Mouse (Mus musculus): ENCODE measurements around the gene Cers5. TPM values are rescaled to one million over a fixed set of nuclear protein-coding genes. Genes with fewer than 3 reads are reported as not detected.
A peak's percentile ranks its signal among the peaks of the same experiment; 100 is the strongest.

Gene Cers5
- polyA plus RNA-seq, 1 experiment from 2014 or later = 78.0 TPM

DNA sequence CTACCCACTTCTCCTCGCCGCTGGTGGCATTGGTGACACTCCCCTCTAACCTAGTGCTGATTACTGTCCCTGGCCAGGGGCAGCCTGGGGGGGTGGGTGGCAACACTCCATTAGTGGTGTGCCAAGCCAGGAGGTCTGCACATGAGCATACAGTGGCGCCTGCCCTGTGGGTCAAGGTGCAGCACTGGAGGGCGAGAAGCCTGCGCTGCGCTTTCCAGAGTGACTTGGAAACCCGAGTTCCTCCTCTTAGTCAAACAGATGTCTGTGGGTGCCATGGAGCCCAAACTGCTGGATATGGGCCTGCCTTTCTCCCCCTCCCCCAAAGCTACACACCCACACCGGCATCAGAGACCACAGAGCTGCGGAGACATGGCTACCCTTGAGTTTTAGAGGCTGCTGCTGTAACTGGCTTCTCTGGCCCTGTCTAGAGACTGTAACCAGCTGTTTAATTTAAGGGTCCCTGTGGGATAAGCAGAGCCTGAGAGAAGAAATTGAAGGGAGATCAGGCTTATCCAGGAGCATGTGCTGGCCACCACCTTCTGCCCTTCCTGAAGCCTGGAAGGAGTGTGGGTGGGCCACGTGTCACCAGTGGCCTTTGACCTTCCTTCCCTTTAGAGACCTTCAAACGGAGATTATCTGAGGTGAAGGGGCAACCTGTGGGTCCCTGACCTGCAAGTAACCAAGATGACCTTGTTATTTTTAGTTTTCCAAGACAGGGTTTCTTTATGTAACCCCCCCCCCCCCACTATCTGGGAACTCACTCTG is 56.5 kb downstream of the Cers5 start:
- Histone ChIP-seq H3K4me2 (no peak overlapping the region), H3K9ac (replicated peaks) (no peak overlapping the region), H3K36me3 (peaks cover 76% of the 10 kb centered on the region), H3K27me3 (no peaks in the 10 kb centered on the region), H3K4me1 (replicated peaks) (peaks cover 7% of the 10 kb centered on the region), H3K9me3 (no peaks in the 10 kb centered on the region), H3K27ac (no peak overlapping the region), H3K4me3 (replicated peaks) (no peak overlapping the region)
- 70% methylated on average over 11 of the region's 11 CpGs for WGBS
- no peak for ATAC-seq (ENCODE audit: insufficient number of reproducible peaks, insufficient read depth, low FRiP score, low TSS enrichment, low read depth)

DNA sequence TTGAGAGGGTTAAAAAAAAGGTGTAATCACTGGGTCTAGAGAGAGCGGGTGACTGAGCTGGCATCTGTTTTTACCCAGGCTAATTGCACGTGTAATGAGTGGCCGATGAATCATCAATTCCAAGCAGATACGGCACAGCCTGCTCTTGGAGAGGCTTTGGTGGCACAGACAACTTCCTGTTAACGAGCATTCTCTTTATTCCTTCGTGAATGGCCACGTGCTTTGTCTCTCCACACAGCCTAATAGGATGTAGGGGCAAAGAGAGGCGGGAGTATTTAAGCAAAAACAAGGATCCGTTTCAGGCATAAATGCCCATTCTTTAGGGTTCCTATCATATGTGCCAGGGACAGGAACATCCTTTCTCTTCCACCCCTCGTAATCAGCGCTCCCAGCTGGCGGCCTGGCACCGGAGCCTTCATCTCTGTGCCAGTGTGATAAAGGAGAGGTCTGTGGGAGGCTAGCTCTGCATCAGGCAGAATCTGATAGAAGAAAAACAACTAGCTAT is 57.3 kb downstream of the Cers5 start:
- no peak for ATAC-seq (ENCODE audit: insufficient number of reproducible peaks, insufficient read depth, low FRiP score, low TSS enrichment, low read depth)

DNA sequence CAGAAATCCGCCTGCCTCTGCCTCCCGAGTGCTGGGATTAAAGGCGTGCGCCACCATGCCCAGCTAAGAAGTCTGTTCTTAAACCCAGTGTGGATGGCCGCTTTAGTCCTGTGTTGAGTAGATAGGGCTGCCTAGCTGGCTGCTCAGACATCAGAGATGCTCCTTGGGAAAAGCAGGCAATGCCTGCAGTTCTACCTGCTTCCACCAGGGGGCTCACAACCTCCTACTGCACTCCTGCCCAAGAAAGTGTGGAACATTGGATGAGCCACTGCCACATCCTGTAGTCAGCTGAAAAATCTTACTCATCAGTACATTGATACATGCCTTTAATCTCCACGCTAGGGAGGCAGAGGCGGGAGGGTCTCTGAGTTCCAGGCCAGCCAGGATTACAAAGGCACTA is 57.8 kb downstream of the Cers5 start:
- Histone ChIP-seq H3K9me3 (no peaks in the 10 kb centered on the region), H3K27ac (no peak overlapping the region), H3K36me3 (peaks cover 80% of the 10 kb centered on the region), H3K9ac (replicated peaks) (no peak overlapping the region), H3K27me3 (no peaks in the 10 kb centered on the region), H3K4me2 (no peak overlapping the region), H3K4me3 (replicated peaks) (no peak overlapping the region), H3K4me1 (replicated peaks) (peaks cover 7% of the 10 kb centered on the region)
- WGBS = 55% methylated on average over 7 of the region's 7 CpGs
- ATAC-seq (ENCODE audit: insufficient number of reproducible peaks, insufficient read depth, low FRiP score, low TSS enrichment, low read depth) = no peak

More for the DNA sequence above, 57.3 kb downstream of the Cers5 start:
- 80% methylated on average over 13 of the region's 13 CpGs for WGBS
- peaks cover 78% of the 10 kb centered on the region for H3K36me3 ChIP-seq
- no peaks in the 10 kb centered on the region for H3K27me3 ChIP-seq
- H3K9me3 ChIP-seq = no peaks in the 10 kb centered on the region
- H3K27ac ChIP-seq = no peak overlapping the region
- H3K4me1 ChIP-seq (replicated peaks) = peaks cover 7% of the 10 kb centered on the region
- no peak overlapping the region for H3K4me2 ChIP-seq
- H3K9ac ChIP-seq (replicated peaks) = no peak overlapping the region; the same call in 1 of the 2 replicates
- no peak overlapping the region for H3K4me3 ChIP-seq (replicated peaks)

DNA sequence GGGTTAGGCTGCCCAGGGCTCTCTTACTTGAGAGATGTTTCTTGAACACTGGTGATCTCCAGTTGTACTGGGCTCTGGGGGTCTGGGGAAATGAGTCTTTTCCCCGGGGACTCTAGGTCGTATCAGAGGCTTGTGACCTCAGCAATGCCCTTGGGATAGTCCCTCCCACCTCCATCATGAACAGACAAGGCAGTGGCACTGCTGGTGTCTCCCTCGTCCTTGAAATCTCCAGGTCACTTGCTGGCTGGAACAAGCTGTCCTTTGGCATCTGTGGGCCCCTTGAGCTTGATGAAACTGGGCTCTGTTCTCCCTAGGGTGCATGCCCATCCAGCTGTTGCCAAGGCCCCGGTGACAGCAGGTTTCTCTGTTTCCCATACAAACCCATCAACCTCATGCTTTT is 58.5 kb downstream of the Cers5 start:
- no peak overlapping the region for H3K27ac ChIP-seq
- no peaks in the 10 kb centered on the region for H3K27me3 ChIP-seq
- no peaks in the 10 kb centered on the region for H3K9me3 ChIP-seq
- H3K36me3 ChIP-seq = peaks cover 86% of the 10 kb centered on the region
- H3K9ac ChIP-seq (replicated peaks) = no peak overlapping the region
- WGBS = 77% methylated on average over 4 of the region's 4 CpGs
- H3K4me3 ChIP-seq (replicated peaks) = no peak overlapping the region
- ATAC-seq (ENCODE audit: insufficient number of reproducible peaks, insufficient read depth, low FRiP score, low TSS enrichment, low read depth) = no peak
- H3K4me1 ChIP-seq (replicated peaks) = peaks cover 7% of the 10 kb centered on the region
- no peak overlapping the region for H3K4me2 ChIP-seq

DNA sequence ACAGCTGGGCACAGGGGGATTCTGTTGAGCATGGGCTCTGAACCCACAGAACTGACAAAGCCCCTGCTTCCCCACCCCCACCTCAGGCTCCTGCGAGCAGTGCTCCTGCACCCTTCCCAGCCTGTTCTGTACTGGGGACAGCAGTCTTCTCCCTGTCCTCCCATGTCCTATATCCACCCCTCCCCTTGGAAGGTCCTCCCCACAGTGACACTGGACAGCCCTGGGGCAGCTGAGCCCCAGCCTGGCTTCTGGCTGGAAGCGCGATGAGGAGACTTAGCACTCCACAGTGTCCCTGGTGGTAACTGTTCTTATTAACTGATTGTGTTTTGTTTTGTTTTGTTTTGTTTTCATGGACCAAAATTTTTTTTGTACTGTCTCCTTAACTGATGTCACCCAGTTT is 59.1 kb downstream of the Cers5 start:
- H3K4me1 ChIP-seq (replicated peaks) = peaks cover 7% of the 10 kb centered on the region
- H3K9ac ChIP-seq (replicated peaks) = no peak overlapping the region
- no peak overlapping the region for H3K4me3 ChIP-seq (replicated peaks)
- WGBS = 81% methylated on average over 3 of the region's 3 CpGs
- no peak overlapping the region for H3K4me2 ChIP-seq
- no peaks in the 10 kb centered on the region for H3K9me3 ChIP-seq
- no peak overlapping the region for H3K27ac ChIP-seq
- ATAC-seq (ENCODE audit: insufficient number of reproducible peaks, insufficient read depth, low FRiP score, low TSS enrichment, low read depth) = no peak
- H3K27me3 ChIP-seq = no peaks in the 10 kb centered on the region
- peaks cover 86% of the 10 kb centered on the region for H3K36me3 ChIP-seq

DNA sequence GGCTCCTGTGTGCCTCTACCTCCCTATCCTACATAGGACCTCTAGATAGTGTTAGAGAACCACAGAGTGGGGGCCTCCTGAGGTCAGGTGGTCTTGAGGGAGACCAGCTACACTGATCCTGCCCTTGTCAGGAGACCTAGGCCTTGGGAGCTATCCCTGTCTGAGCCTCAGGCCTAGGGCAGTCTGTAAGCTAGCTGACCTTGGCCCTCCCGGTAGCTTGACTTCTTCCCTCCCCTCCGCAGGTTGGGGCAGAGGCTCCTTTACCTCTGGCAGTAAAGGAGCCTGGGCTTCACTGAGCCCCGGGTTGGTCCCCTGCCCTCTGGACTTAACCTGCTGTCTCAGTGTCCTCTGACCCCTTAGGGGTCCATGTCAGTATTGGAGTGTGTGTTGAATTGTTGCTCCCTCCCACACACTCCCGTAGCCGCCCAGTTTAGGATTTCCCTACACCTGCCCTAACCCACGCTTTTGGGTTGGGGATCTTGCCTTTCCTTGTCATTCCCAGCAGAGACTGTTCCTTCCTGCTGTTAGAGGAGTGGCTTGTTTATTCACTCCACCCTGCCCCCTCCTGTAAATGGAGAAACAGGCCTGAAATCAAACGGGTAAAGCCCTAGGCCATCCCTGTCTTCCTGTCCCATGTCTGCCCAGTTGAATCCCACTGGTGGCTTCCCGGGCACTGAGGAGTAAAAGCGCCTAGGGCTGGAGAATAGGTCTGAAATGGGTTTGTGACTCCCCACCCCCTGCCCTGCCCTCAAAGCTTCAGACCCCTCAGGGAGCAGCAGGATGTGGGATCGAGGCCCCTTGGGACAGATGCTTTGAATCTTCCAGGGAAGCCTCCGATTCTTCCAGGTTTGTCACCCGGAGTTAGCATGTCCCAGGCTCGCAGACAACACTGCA is 59.8 kb downstream of the Cers5 start:
- Histone ChIP-seq H3K4me1 (replicated peaks) (peaks cover 7% of the 10 kb centered on the region), H3K9me3 (no peaks in the 10 kb centered on the region), H3K36me3 (peaks cover 87% of the 10 kb centered on the region), H3K4me2 (no peak overlapping the region), H3K4me3 (replicated peaks) (no peak overlapping the region), H3K27me3 (no peaks in the 10 kb centered on the region), H3K27ac (no peak overlapping the region), H3K9ac (replicated peaks) (no peak overlapping the region)
- 72% methylated on average over 13 of the region's 13 CpGs for WGBS
- no peak for ATAC-seq (ENCODE audit: insufficient number of reproducible peaks, insufficient read depth, low FRiP score, low TSS enrichment, low read depth)

DNA sequence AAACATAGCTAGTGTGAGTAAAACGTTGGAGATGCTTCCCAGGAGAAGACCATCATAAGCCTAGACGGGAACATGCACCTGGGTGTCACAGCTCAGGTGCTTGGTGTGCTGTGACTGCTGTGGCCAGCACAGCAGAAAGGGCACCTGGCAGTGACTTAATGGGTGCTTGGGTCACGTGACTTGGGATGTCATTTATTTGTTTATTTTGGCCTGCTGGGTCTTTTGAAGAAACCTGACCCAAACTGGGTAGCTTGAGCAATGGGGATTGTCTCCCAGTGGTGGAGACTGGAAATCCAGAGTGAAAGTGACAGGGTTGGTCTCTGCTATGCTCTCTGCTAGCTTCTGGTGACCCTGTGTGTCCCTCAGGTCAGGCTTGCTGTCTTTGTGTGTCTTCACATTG is 61.2 kb downstream of the Cers5 start:
- H3K36me3 ChIP-seq = peaks cover 91% of the 10 kb centered on the region
- no peaks in the 10 kb centered on the region for H3K9me3 ChIP-seq
- H3K4me2 ChIP-seq = no peak overlapping the region
- no peak overlapping the region for H3K9ac ChIP-seq (replicated peaks)
- no peak overlapping the region for H3K27ac ChIP-seq
- H3K4me1 ChIP-seq (replicated peaks) = peaks cover 7% of the 10 kb centered on the region
- WGBS = 75% methylated on average over 3 of the region's 3 CpGs
- H3K27me3 ChIP-seq = no peaks in the 10 kb centered on the region
- no peak overlapping the region for H3K4me3 ChIP-seq (replicated peaks)
- no peak for ATAC-seq (ENCODE audit: insufficient number of reproducible peaks, insufficient read depth, low FRiP score, low TSS enrichment, low read depth)

DNA sequence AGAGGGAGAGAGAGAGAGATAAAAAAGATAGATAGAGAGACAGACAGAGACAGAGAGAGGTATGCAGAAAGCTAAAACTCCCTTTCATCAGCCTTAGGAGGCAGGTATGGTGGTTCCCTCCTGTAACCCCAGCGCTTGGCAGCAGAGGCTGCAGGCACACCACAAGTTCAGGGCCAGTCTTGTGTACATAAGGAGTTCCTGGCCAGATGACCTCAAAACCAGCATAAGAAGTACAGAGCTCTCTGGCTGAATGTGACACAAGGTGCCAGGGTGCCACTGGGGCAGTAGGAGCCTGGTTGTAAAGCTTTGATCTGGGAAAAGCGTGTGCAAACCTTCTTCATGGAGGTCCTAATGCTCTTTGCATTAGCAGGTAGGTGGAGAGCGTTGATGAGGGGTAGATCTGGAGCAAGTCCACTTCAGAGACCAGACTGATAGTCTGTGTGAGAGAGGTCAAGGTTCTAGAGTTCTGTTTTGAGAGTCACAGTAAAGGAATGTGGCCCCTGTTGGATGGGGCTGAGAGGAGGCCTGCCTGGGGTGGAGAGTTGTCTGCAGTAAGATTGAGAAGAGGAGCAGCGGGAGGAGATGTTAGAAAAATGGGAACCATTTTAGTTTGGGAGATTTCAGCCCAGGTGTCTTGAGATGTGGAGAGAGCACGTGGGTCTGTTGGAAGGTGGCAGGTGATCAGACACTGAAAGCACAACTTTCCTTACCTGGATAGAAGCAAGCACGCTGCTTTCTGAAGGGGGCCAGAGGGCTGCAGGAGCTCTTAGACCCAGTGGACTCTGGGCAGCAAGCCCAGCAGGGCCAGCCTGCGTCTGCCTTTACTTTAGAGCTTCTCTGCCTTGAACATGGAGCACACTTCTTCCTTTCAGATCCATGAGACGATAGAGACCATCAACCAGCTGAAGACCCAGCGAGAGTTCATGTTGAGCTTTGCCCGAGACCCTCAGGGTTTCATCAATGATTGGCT is 62.2 kb downstream of the Cers5 start:
- Histone ChIP-seq H3K9ac (replicated peaks) (no peak overlapping the region), H3K4me3 (replicated peaks) (no peak overlapping the region), H3K4me2 (no peak overlapping the region), H3K27me3 (no peaks in the 10 kb centered on the region), H3K4me1 (replicated peaks) (no peaks in the 10 kb centered on the region), H3K9me3 (no peaks in the 10 kb centered on the region), H3K36me3 (peaks cover 90% of the 10 kb centered on the region), H3K27ac (no peak overlapping the region)
- ATAC-seq (ENCODE audit: insufficient number of reproducible peaks, insufficient read depth, low FRiP score, low TSS enrichment, low read depth) = no peak
- 94% methylated on average over 10 of the region's 10 CpGs for WGBS

DNA sequence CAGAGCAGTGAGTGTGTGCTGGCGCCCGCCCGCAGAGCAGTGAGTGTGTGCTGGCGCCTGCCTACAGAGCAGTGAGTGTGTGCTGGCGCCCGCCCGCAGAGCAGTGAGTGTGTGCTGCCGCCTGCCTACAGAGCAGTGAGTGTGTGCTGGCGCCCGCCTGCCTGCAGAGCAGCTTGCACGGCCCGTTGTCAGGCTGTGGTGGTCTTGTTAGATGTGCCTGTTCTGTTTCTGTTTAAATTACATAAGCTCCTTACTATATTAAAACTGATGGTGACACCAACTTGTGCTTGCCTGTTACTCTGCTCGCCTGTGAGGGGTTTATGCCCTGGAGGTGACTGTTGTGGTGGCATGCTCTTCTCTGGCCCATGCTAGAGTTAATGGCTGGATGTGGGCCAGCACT is 64.5 kb downstream of the Cers5 start:
- Histone ChIP-seq H3K36me3 (peaks cover 93% of the 10 kb centered on the region), H3K4me1 (replicated peaks) (peaks cover 18% of the 10 kb centered on the region), H3K27me3 (no peaks in the 10 kb centered on the region), H3K27ac (no peak overlapping the region), H3K9me3 (no peaks in the 10 kb centered on the region), H3K4me2 (no peak overlapping the region), H3K4me3 (replicated peaks) (no peak overlapping the region), H3K9ac (replicated peaks) (no peak overlapping the region)
- WGBS = 94% methylated on average over 13 of the region's 13 CpGs
- ATAC-seq (ENCODE audit: insufficient number of reproducible peaks, insufficient read depth, low FRiP score, low TSS enrichment, low read depth) = no peak

DNA sequence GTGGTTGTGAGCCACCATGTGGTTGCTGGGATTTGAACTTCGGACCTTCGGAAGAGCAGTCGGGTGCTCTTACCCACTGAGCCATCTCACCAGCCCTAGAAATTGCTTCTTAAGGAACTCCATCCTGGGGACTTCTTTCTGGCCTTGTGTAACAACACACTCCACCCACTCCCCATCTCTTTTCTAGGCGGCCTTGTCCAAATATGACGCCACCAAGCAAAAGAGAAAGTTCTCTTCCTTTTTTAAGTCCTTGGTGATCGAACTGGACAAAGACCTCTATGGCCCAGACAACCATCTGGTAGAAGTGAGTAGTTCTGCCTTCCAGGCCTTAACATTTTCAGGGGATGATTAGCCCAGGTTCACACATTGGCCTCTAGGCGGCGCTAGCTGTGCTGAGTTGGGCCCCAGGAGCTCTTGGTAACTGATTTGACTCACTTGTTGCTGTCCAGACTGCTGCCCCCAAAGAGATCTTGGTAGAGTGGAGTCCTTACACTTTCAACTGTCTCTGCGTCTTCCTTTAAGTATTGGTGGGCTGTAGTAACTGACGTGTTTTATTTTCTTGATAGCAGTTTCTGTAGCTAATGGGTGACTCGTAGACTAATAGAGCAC is 67.1 kb downstream of the Cers5 start, which contains the start of gene Gm17349:
Gene Gm17349 (minus strand): TSS at position 51 of the 609 bp plus-strand sequence.
- 65% methylated on average over 11 of the region's 11 CpGs for WGBS
- Histone ChIP-seq H3K9me3 (no peaks in the 10 kb centered on the region), H3K36me3 (peaks cover 67% of the 10 kb centered on the region), H3K4me3 (replicated peaks) (no peak within 1 kb of the TSS; the same call in 1 of the 2 replicates), H3K4me2 (peak within 1 kb of the TSS; percentile 83), H3K27me3 (no peaks in the 10 kb centered on the region), H3K27ac (peak within 1 kb of the TSS; percentile 97), H3K4me1 (replicated peaks) (peaks cover 27% of the 10 kb centered on the region), H3K9ac (replicated peaks) (peak within 1 kb of the TSS; percentile 28)
- no peak for ATAC-seq (ENCODE audit: insufficient number of reproducible peaks, insufficient read depth, low FRiP score, low TSS enrichment, low read depth)

Data from limb, embryonic 12.5 days (tissue).